Mouse (Mus musculus): ENCODE measurements around the gene Arpp19.
A peak's percentile ranks its signal among the peaks of the same experiment; 100 is the strongest.

Arpp19 gene

DNA sequence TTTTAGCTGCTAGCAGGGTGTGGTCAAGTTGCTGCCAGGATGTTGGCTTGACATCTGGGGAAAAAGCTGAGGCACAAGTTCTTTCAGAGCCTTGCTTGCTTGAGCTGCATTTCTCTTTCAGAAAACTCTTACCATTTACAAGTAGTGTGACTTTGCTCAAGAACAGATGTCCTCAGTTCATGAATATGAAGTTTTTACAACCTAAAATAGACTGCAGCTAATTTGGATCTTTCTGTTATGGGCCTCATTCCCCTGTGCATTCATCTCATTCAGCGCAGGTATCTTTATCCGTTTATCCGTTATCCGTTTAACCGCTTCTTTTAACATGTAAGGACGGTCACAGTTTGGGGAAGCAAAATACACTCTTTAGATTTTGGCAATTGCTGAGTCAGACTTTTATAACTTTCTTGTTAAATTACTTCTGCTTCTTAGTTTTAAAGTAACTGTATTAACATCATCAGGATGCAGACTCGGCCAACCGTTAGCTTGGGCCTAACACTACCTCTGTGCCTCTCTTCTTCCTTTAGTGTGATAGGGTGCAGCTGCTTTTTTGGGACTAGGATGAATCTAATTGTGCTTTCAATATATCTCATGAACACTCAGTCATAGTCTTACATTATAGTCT, 62.9 kb downstream of the Arpp19 start:
- DNase-seq (ENCODE audit: low read depth, low spot score) = peak; percentile 78

- no peak for DNase-seq (ENCODE audit: low read depth, low spot score)
Observed at GRCm38 (mm10) chr9:75102131-75102530, 64.7 kb downstream of the Arpp19 start.
